In the genomic region with DNA sequence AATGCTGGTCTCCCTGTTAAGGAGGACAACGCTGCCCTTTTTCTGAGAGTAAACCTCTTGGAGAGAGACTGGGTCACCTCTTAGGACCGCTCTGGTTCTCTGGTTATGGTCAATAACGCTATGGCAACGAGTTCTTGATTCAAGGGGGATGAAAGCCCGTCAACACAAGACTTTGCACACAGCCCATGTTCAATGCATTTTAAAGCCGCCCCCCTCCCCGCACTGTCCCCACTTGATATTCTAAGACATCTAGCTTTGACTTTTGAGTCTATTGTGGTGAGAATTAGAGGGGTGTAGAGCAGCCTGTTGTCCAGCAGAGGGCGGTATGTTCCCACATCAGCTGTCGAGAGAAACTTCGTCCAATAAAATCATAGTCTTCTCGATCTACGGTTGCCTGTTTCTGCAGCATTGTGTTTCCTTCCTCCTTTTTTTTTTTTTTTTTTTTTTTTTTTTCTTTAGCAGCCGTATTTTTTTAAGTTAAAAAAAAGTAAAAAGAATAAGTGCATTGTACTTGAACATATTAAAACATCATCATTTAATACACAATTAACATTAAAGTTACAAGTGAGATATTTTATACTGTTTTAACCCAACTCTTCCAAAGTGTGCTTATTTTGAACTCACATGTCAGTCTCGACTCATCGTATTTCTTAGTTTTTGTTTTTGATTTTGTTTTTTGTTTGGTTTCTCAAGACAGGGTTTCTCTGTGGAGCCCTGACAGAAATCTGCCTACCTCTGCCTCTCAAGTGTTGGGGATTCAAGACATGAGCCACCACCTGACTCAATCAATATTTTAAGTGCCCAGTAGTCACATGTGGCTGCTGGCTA, we compare ENCODE assay signal across 9 mouse cellular contexts. TPM values are rescaled to one million over a fixed set of nuclear protein-coding genes. Genes with fewer than 3 reads are reported as not detected.
DNase-seq lines count a peak whose midpoint lies in the region; ATAC-seq and TF ChIP-seq lines count a peak whose summit lies in the region.
"Had no signal": no experiment of that assay in that cellular context is flagged by ENCODE, and none has a peak within 500 bp of the region (broad histone marks: within the 10 kb centered on the region; RNA-seq: fewer than 3 reads in every experiment).

No protein-coding gene starts in this region.

- no peak for TF ChIP-seq POLR2A in bone marrow macrophage, adult 2 months (IDR thresholded peaks at IDR 0.05; ENCODE audit: borderline replicate concordance, low read depth, low read length)

- H3K27me3 ChIP-seq in E14TG2a.4 (ENCODE audit: insufficient read depth, low read length) = no peaks in the 10 kb centered on the region

- no peaks in the 10 kb centered on the region for H3K4me1 ChIP-seq in E14TG2a.4 (replicated peaks; ENCODE audit: low read depth, low read length)
- peaks cover 25% of the 10 kb centered on the region for H3K4me1 ChIP-seq in bone marrow macrophage, adult 2 months (ENCODE audit: control insufficient read depth, insufficient read depth, low read length)

- no peaks in the 10 kb centered on the region for H3K36me3 ChIP-seq in E14TG2a.4 (ENCODE audit: insufficient read depth, low read length)

- DNase-seq in heart, postnatal 4 days = peak; percentile 71
- DNase-seq in layer of hippocampus, adult 9-10 months (ENCODE audit: low spot score) = peak; percentile 74
- DNase-seq in lung, postnatal 10 days = peak; percentile 80
- DNase-seq in ovary, postnatal 10 days (ENCODE audit: low spot score) = peak; percentile 13
- DNase-seq in thymus, postnatal 0 days (ENCODE audit: low spot score) = peak; percentile 87

- no peak overlapping the region for H3K4me3 ChIP-seq in E14TG2a.4 (replicated peaks; ENCODE audit: low read length)
- H3K4me3 ChIP-seq in bone marrow macrophage, adult 2 months (ENCODE audit: insufficient read depth, low read length) = peak overlapping the region; percentile 35

- ATAC-seq in erythroid progenitor cell, adult 5-6 weeks (replicated peaks; ENCODE audit: low FRiP score, poor library complexity, severe bottlenecking) = peak; percentile 77

- H3K27ac ChIP-seq in bone marrow macrophage, adult 2 months (ENCODE audit: insufficient read depth, low read depth, low read length) = peak overlapping the region; percentile 18

- TF ChIP-seq CTCF in E14TG2a.4 (conservative IDR thresholded peaks at IDR 0.05; ENCODE audit: low read length) = peak; percentile 81
- peak; percentile 67 for TF ChIP-seq CTCF in bone marrow macrophage, adult 2 months (IDR thresholded peaks at IDR 0.05; ENCODE audit: low read depth, low read length)

- H3K9me3 ChIP-seq in E14TG2a.4 (ENCODE audit: low read length) = no peaks in the 10 kb centered on the region

RNA-seq across cellular contexts. Expression of a gene that starts 13.7 kb away (rescaled TPM):
- polyA plus RNA-seq in bone marrow macrophage, adult 2 months (2012; ENCODE audit: insufficient read depth, insufficient read length, missing spikeins) = 110 and 117 TPM in 2 replicates
- total RNA-seq in erythroid progenitor cell, adult 5-6 weeks (2015; ENCODE audit: low replicate concordance) = 33.5 and 37.3 TPM in 2 replicates
- 29.4 and 48.0 TPM in 2 replicates for total RNA-seq in erythroid progenitor cell, adult 5-6 weeks (2017; ENCODE audit: low replicate concordance)
- 10 to 100 TPM; 50.9 to 53.0 TPM for total RNA-seq in heart, postnatal 4 days (2021)
- 63.8 and 67.8 TPM in 2 replicates for polyA plus RNA-seq in thymus, postnatal 0 days (2015; fragmentation: Nextera tagmentation; extraction: Ambion mirVana)

RNA-seq across cellular contexts. Expression of a gene that starts 26.9 kb away (rescaled TPM):
- polyA plus RNA-seq in bone marrow macrophage, adult 2 months (2012; ENCODE audit: insufficient read depth, insufficient read length, missing spikeins) = 253 and 281 TPM in 2 replicates
- 532 and 556 TPM in 2 replicates for total RNA-seq in erythroid progenitor cell, adult 5-6 weeks (2015; ENCODE audit: low replicate concordance)
- total RNA-seq in erythroid progenitor cell, adult 5-6 weeks (2017; ENCODE audit: low replicate concordance) = 147 and 262 TPM in 2 replicates
- 10 to 100 TPM; 16.9 to 18.4 TPM for total RNA-seq in heart, postnatal 4 days (2021)
- 306 and 319 TPM in 2 replicates for polyA plus RNA-seq in thymus, postnatal 0 days (2015; fragmentation: Nextera tagmentation; extraction: Ambion mirVana)

RNA-seq across cellular contexts. Expression of a gene that starts 50.8 kb away (rescaled TPM):
- 9.4 and 14.4 TPM in 2 replicates for polyA plus RNA-seq in bone marrow macrophage, adult 2 months (2012; ENCODE audit: insufficient read depth, insufficient read length, missing spikeins)
- 16.2 and 37.7 TPM in 2 replicates for total RNA-seq in erythroid progenitor cell, adult 5-6 weeks (2015; ENCODE audit: low replicate concordance)
- 2.5 and 9.5 TPM in 2 replicates for total RNA-seq in erythroid progenitor cell, adult 5-6 weeks (2017; ENCODE audit: low replicate concordance)
- total RNA-seq in heart, postnatal 4 days (2021) = 10 to 100 TPM; 39.2 to 40.7 TPM
- 20.7 and 21.6 TPM in 2 replicates for polyA plus RNA-seq in thymus, postnatal 0 days (2015; fragmentation: Nextera tagmentation; extraction: Ambion mirVana)

RNA-seq across cellular contexts. Expression of a gene that starts 51.0 kb away (rescaled TPM):
- polyA plus RNA-seq in bone marrow macrophage, adult 2 months (2012; ENCODE audit: insufficient read depth, insufficient read length, missing spikeins) = not detected in 2 replicates
- total RNA-seq in erythroid progenitor cell, adult 5-6 weeks (2015; ENCODE audit: low replicate concordance) = not detected in 2 replicates
- total RNA-seq in erythroid progenitor cell, adult 5-6 weeks (2017; ENCODE audit: low replicate concordance) = not detected in 2 replicates
- under 1 TPM; 0.36 to 0.62 TPM for total RNA-seq in heart, postnatal 4 days (2021)
- polyA plus RNA-seq in thymus, postnatal 0 days (2015; fragmentation: Nextera tagmentation; extraction: Ambion mirVana) = 0.69 and 0.95 TPM in 2 replicates
- total RNA-seq: gastrocnemius, adult 8-10 months had no signal

Comparison
In these comparisons a context has a peak if more than half of its experiments do, and no peak if none do; other contexts are left out.
1. DNase-seq: peak in every context shown above with its lines; median percentile 87 in thymus, postnatal 0 days; 80 in lung, postnatal 10 days; 74 in layer of hippocampus, adult 9-10 months; 71 in heart, postnatal 4 days; 13 in ovary, postnatal 10 days.
2. RNA of a gene that starts 26.9 kb away (total RNA-seq): 147 to 556 TPM in erythroid progenitor cell, adult 5-6 weeks; 16.9 to 18.4 TPM in heart, postnatal 4 days; every median in the first group is over 4 times any median in the second.